ENCODE assay signal across 16 mouse cellular contexts in the genomic region with DNA sequence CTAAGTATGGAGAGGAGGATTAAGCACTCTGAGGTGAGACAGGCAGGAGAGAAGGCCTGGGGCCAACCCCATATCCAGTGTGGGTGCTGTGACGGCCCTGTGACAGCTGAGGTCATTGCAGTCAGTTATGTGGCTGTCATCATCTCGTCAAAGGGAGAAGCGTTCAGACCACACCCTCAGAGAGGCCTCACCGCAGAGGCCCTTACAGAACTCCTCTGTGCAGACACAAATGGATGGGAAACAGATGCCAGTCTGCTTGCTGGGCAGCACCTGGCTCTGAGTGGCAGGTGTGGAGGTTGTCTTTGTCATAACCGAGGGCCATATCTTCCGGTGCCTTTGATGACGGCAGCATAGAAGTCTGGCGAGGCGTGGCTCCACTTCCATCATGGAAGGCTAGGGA.
DNase-seq lines count a peak whose midpoint lies in the region; ATAC-seq and TF ChIP-seq lines count a peak whose summit lies in the region.
"Had no signal": no experiment of that assay in that cellular context is flagged by ENCODE, and none has a peak within 500 bp of the region (broad histone marks: within the 10 kb centered on the region; RNA-seq: fewer than 3 reads in every experiment).

No protein-coding gene starts in this region.

- no peaks in the 10 kb centered on the region for H3K36me3 ChIP-seq in midbrain, postnatal 0 days (ENCODE audit: insufficient read depth, low read length)
- H3K36me3 ChIP-seq: lung, embryonic 15.5 days had no signal

- no peaks in the 10 kb centered on the region; the same call in 1 of the 2 replicates for H3K4me1 ChIP-seq in midbrain, postnatal 0 days (ENCODE audit: insufficient read depth, low read length)

- no peak overlapping the region for H3K27ac ChIP-seq in midbrain, postnatal 0 days (ENCODE audit: low read depth, low read length)
- H3K27ac ChIP-seq: lung, embryonic 15.5 days had no signal

- peak; percentile 14 to 19 for DNase-seq in spleen, postnatal 36 days (ENCODE audit: low spot score in 2 of 2)
- no peak for DNase-seq in spleen, adult 18-20 months
- peak; percentile 49 to 56 for DNase-seq in heart, postnatal 10 days
- no peak for DNase-seq in midbrain, postnatal 0 days (ENCODE audit: low spot score)
- DNase-seq in cerebellum, postnatal 4 days (ENCODE audit: low spot score in 2 of 2) = no peak
- no peak for DNase-seq in MN1 (ENCODE audit: low spot score)
- no peak for DNase-seq in cerebellum, adult 11 months
- DNase-seq: adrenal gland, postnatal 36 days; cerebellum, adult 9-11 months; gastrocnemius, postnatal 25 days; kidney, adult 8-10 months; layer of hippocampus, postnatal 36 days; right cerebral cortex, postnatal 25 days had no signal

- WGBS in midbrain, postnatal 0 days = 82% methylated on average over 9 of the region's 9 CpGs

- TF ChIP-seq CTCF in midbrain, postnatal 0 days (IDR thresholded peaks at IDR 0.05) = no peak

- peak; percentile 83 for ATAC-seq in monocyte, adult 5-6 weeks (replicated peaks; ENCODE audit: insufficient number of reproducible peaks, low FRiP score, low TSS enrichment, poor library complexity, severe bottlenecking)
- ATAC-seq in midbrain, postnatal 0 days (ENCODE audit: low FRiP score) = no peak

- intact Hi-C loops in heart, postnatal 10 days (cut with DNase I) = no loop called here

- no peaks in the 10 kb centered on the region for H3K27me3 ChIP-seq in midbrain, postnatal 0 days (ENCODE audit: insufficient read depth, low read length)
- H3K27me3 ChIP-seq: lung, embryonic 15.5 days had no signal

- H3K9ac ChIP-seq in midbrain, postnatal 0 days (replicated peaks; ENCODE audit: low read length, poor library complexity, severe bottlenecking) = no peak overlapping the region
- H3K9ac ChIP-seq: lung, embryonic 15.5 days had no signal

- no peaks in the 10 kb centered on the region for H3K9me3 ChIP-seq in midbrain, postnatal 0 days (ENCODE audit: low read length)
- H3K9me3 ChIP-seq: lung, embryonic 15.5 days had no signal

- no peak overlapping the region for H3K4me3 ChIP-seq in midbrain, postnatal 0 days (ENCODE audit: low read depth, low read length)
- H3K4me3 ChIP-seq: erythroblast, embryonic 14.5 days; lung, embryonic 15.5 days had no signal

- no peak overlapping the region for H3K4me2 ChIP-seq in midbrain, postnatal 0 days (ENCODE audit: low read depth, low read length, poor library complexity, severe bottlenecking)
- H3K4me2 ChIP-seq: lung, embryonic 15.5 days had no signal

Comparison
In these comparisons a context has a peak if more than half of its experiments do, and no peak if none do; other contexts are left out.
1. DNase-seq: peak in spleen, postnatal 36 days (2 of 2) and heart, postnatal 10 days (2 of 2); none in spleen, adult 18-20 months (0 of 2), midbrain, postnatal 0 days (single experiment), cerebellum, postnatal 4 days (0 of 2), MN1 (single experiment) and cerebellum, adult 11 months (single experiment).